8 mouse cellular contexts compared by ENCODE assay signal in the genomic region with DNA sequence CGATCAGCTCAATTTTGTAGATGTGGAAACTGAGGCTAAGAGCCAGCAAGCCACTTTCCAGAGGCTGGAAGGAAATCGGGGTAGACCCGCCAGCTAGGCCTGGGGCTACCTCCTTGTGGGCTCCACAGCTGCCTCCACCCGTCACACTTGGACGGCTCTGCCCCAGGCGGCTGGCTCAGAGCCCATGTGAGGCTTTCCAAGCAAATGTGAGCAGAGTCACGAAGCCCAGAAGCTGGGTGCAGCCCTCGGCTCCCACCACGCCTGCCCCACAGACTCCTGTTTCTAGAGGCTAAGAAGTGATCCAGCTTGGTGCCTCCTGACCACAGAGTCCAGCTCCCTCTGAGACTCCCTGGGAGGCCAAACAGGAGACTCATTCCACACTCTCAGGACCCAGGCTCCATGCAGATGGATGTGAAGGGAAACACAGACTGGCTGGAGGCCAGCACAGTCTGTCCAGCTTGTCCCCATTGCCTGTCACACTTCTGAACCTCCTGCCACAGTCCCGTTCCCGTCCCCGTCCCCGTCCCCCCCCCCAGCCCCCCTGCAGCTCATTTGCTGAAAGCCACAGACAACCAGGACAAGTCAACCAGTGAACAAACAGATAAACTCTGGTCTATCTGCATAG. TPM values are rescaled to one million over a fixed set of nuclear protein-coding genes. Genes with fewer than 3 reads are reported as not detected.
DNase-seq lines count a peak whose midpoint lies in the region; ATAC-seq lines count a peak whose summit lies in the region.

No protein-coding gene starts in this region.

- no peaks in the 10 kb centered on the region for H3K9me3 ChIP-seq in hindbrain, embryonic 10.5 days
- H3K9me3 ChIP-seq in hindbrain, embryonic 11.5 days (ENCODE audit: control insufficient read depth, low read length) = no peaks in the 10 kb centered on the region
- no peaks in the 10 kb centered on the region for H3K9me3 ChIP-seq in intestine, embryonic 14.5 days (ENCODE audit: control insufficient read depth, low read length)
- H3K9me3 ChIP-seq in liver, embryonic 12.5 days (replicated peaks) = no peaks in the 10 kb centered on the region

- ATAC-seq in hindbrain, embryonic 11.5 days (ENCODE audit: low FRiP score) = no peak
- no peak for ATAC-seq in intestine, embryonic 14.5 days (replicated peaks; ENCODE audit: low FRiP score, low TSS enrichment, low read depth)
- ATAC-seq in liver, embryonic 12.5 days = no peak

- no peak overlapping the region for H3K4me3 ChIP-seq in hindbrain, embryonic 10.5 days
- H3K4me3 ChIP-seq in hindbrain, embryonic 11.5 days (ENCODE audit: low read depth, low read length) = no peak overlapping the region
- 0 out of 2 replicates have a peak overlapping the region, but pooled peaks have one; percentile 6 for H3K4me3 ChIP-seq in brown adipose tissue, adult 24 weeks (ENCODE audit: insufficient read depth, low read depth, low read length)
- H3K4me3 ChIP-seq in intestine, embryonic 14.5 days (ENCODE audit: low read depth, low read length) = no peak overlapping the region
- H3K4me3 ChIP-seq in liver, embryonic 12.5 days = no peak overlapping the region

- 0 out of 2 replicates have a peak overlapping the region, but pooled peaks have one; percentile 25 for H3K27ac ChIP-seq in hindbrain, embryonic 10.5 days
- no peak overlapping the region for H3K27ac ChIP-seq in hindbrain, embryonic 11.5 days (ENCODE audit: low read depth, low read length)
- H3K27ac ChIP-seq in brown adipose tissue, adult 24 weeks (replicated peaks; ENCODE audit: low read depth, low read length) = peak overlapping the region; percentile 42
- peak overlapping the region; percentile 69 for H3K27ac ChIP-seq in intestine, embryonic 14.5 days (ENCODE audit: low read depth)
- no peak overlapping the region; the same call in 1 of the 2 replicates for H3K27ac ChIP-seq in liver, embryonic 12.5 days

- no peak for DNase-seq in hindbrain, embryonic 10.5 days (ENCODE audit: low spot score)
- no peak for DNase-seq in hindbrain, embryonic 11.5 days (ENCODE audit: low spot score)
- peak; percentile 89 to 93 for DNase-seq in gastrocnemius, postnatal 36 days
- peak; percentile 64 for DNase-seq in intestine, embryonic 14.5 days (ENCODE audit: low spot score)
- peak; percentile 64 for DNase-seq in ovary, postnatal 14 days (ENCODE audit: low spot score)
- no peak for DNase-seq in spleen, postnatal 36 days (ENCODE audit: low spot score in 2 of 2)

- no peak overlapping the region for H3K4me2 ChIP-seq in hindbrain, embryonic 11.5 days (replicated peaks; ENCODE audit: low read depth, low read length)
- H3K4me2 ChIP-seq in intestine, embryonic 14.5 days (ENCODE audit: low read length) = no peak overlapping the region
- H3K4me2 ChIP-seq in liver, embryonic 12.5 days = 0 out of 2 replicates have a peak overlapping the region, but pooled peaks have one; percentile 5

- intact Hi-C loops in gastrocnemius, postnatal 36 days (cut with DNase I) = no loop called here

- no peaks in the 10 kb centered on the region for H3K27me3 ChIP-seq in hindbrain, embryonic 10.5 days (ENCODE audit: insufficient read depth, poor library complexity, severe bottlenecking)
- H3K27me3 ChIP-seq in hindbrain, embryonic 11.5 days (ENCODE audit: control insufficient read depth, insufficient read depth, low read length) = no peaks in the 10 kb centered on the region
- no peaks in the 10 kb centered on the region for H3K27me3 ChIP-seq in intestine, embryonic 14.5 days (replicated peaks; ENCODE audit: control insufficient read depth, insufficient read depth, low read length)
- H3K27me3 ChIP-seq in liver, embryonic 12.5 days (replicated peaks) = peaks cover 16% of the 10 kb centered on the region

- 61% methylated on average over 13 of the region's 13 CpGs for WGBS in hindbrain, embryonic 10.5 days
- 59% methylated on average over 13 of the region's 13 CpGs for WGBS in hindbrain, embryonic 11.5 days
- 29% methylated on average over 13 of the region's 13 CpGs for WGBS in intestine, embryonic 14.5 days
- WGBS in liver, embryonic 12.5 days (ENCODE audit: insufficient replicate concordance) = 52% methylated on average over 13 of the region's 13 CpGs

- H3K9ac ChIP-seq in hindbrain, embryonic 11.5 days (ENCODE audit: low read depth, low read length) = no peak overlapping the region
- no peak overlapping the region for H3K9ac ChIP-seq in intestine, embryonic 14.5 days (ENCODE audit: low read length)
- no peak overlapping the region for H3K9ac ChIP-seq in liver, embryonic 12.5 days

- peaks cover 46% of the 10 kb centered on the region for H3K4me1 ChIP-seq in hindbrain, embryonic 10.5 days (replicated peaks)
- peaks cover 5% of the 10 kb centered on the region; the same call in 1 of the 2 replicates for H3K4me1 ChIP-seq in hindbrain, embryonic 11.5 days (replicated peaks; ENCODE audit: control insufficient read depth, insufficient read depth, low read length)
- peaks cover 45% of the 10 kb centered on the region for H3K4me1 ChIP-seq in brown adipose tissue, adult 24 weeks (ENCODE audit: control insufficient read depth, insufficient read depth, insufficient read length, low read length)
- peaks cover 37% of the 10 kb centered on the region for H3K4me1 ChIP-seq in intestine, embryonic 14.5 days (replicated peaks; ENCODE audit: control insufficient read depth, insufficient read depth, low read length)
- H3K4me1 ChIP-seq in liver, embryonic 12.5 days = peaks cover 64% of the 10 kb centered on the region

- H3K36me3 ChIP-seq in hindbrain, embryonic 10.5 days = no peaks in the 10 kb centered on the region
- no peaks in the 10 kb centered on the region for H3K36me3 ChIP-seq in hindbrain, embryonic 11.5 days (ENCODE audit: control insufficient read depth, insufficient read depth, low read length)
- H3K36me3 ChIP-seq in intestine, embryonic 14.5 days (ENCODE audit: control insufficient read depth, insufficient read depth, low read length) = no peaks in the 10 kb centered on the region
- H3K36me3 ChIP-seq in liver, embryonic 12.5 days = no peaks in the 10 kb centered on the region

RNA-seq across cellular contexts. Expression of a gene that starts 4.9 kb away (rescaled TPM):
- 3.1 and 3.5 TPM in 2 replicates for polyA plus RNA-seq in hindbrain, embryonic 10.5 days (2016; fragmentation: Nextera tagmentation; extraction: Ambion mirVana)
- 3.0 and 5.1 TPM in 2 replicates for polyA plus RNA-seq in hindbrain, embryonic 11.5 days (2014; fragmentation: Nextera tagmentation; extraction: Ambion mirVana)
- 13.2 TPM in 2 replicates for polyA plus RNA-seq in brown adipose tissue, adult 24 weeks (2012; ENCODE audit: insufficient read depth, insufficient read length, missing spikeins)
- total RNA-seq in gastrocnemius, postnatal 36 days (2021) = 10 to 100 TPM; 21.9 to 22.9 TPM
- 7.8 and 7.9 TPM in 2 replicates for polyA plus RNA-seq in intestine, embryonic 14.5 days (2014; fragmentation: Nextera tagmentation; extraction: Ambion mirVana)
- polyA plus RNA-seq in liver, embryonic 12.5 days (2016; fragmentation: Nextera tagmentation; extraction: Ambion mirVana) = 2.7 TPM in 2 replicates

RNA-seq across cellular contexts. Expression of a gene that starts 26.7 kb away (rescaled TPM):
- polyA plus RNA-seq in hindbrain, embryonic 10.5 days (2016; fragmentation: Nextera tagmentation; extraction: Ambion mirVana) = 45.7 and 46.9 TPM in 2 replicates
- 39.4 and 41.8 TPM in 2 replicates for polyA plus RNA-seq in hindbrain, embryonic 11.5 days (2014; fragmentation: Nextera tagmentation; extraction: Ambion mirVana)
- 5.3 and 6.6 TPM in 2 replicates for polyA plus RNA-seq in brown adipose tissue, adult 24 weeks (2012; ENCODE audit: insufficient read depth, insufficient read length, missing spikeins)
- 10 to 100 TPM; 10.6 to 11.1 TPM for total RNA-seq in gastrocnemius, postnatal 36 days (2021)
- 34.1 and 36.4 TPM in 2 replicates for polyA plus RNA-seq in intestine, embryonic 14.5 days (2014; fragmentation: Nextera tagmentation; extraction: Ambion mirVana)
- polyA plus RNA-seq in liver, embryonic 12.5 days (2016; fragmentation: Nextera tagmentation; extraction: Ambion mirVana) = 16.4 and 16.5 TPM in 2 replicates

Comparison
In these comparisons a context has a peak if more than half of its experiments do, and no peak if none do; other contexts are left out.
1. H3K27ac ChIP-seq: peak in hindbrain, embryonic 10.5 days (single experiment), brown adipose tissue, adult 24 weeks (single experiment) and intestine, embryonic 14.5 days (single experiment); none in hindbrain, embryonic 11.5 days (single experiment) and liver, embryonic 12.5 days (single experiment).
2. DNase-seq: peak in gastrocnemius, postnatal 36 days (2 of 2), intestine, embryonic 14.5 days (single experiment) and ovary, postnatal 14 days (single experiment); none in hindbrain, embryonic 10.5 days (single experiment), hindbrain, embryonic 11.5 days (single experiment) and spleen, postnatal 36 days (0 of 2).